Mouse (Mus musculus): ENCODE measurements at regions not wholly inside any gene's neighbourhood (a gene's known extent, or its start where the extent isn't known, plus 50 kb on each side); places are given as distances from the start of the nearest gene placed in this dataset.

GRCm38 (mm10) chr8:77949640-77950039 lies 225.4 kb upstream of the Ednra start:
- Histone ChIP-seq H3K36me3 (ENCODE audit: control insufficient read depth, insufficient read depth) (no peaks in the 10 kb centered on the region), H3K27me3 (replicated peaks; ENCODE audit: control insufficient read depth, insufficient read depth, low read length) (no peaks in the 10 kb centered on the region), H3K4me2 (ENCODE audit: low read length) (no peak overlapping the region), H3K9ac (replicated peaks; ENCODE audit: low read depth, low read length) (no peak overlapping the region), H3K4me3 (replicated peaks; ENCODE audit: low read length) (no peak overlapping the region), H3K27ac (ENCODE audit: low read length) (no peak overlapping the region), H3K9me3 (ENCODE audit: control insufficient read depth, low read length) (no peaks in the 10 kb centered on the region), H3K4me1 (replicated peaks; ENCODE audit: control insufficient read depth, insufficient read depth, low read length) (no peaks in the 10 kb centered on the region)
- WGBS, result 94% methylated on average over 5 of the region's 5 CpGs
- no peak for ATAC-seq

GRCm38 (mm10) chr8:77958814-77959372 lies 234.6 kb upstream of the Ednra start:
- no peak overlapping the region for H3K4me2 ChIP-seq (ENCODE audit: low read length)
- ATAC-seq, result no peak
- no peak overlapping the region for H3K4me3 ChIP-seq (replicated peaks; ENCODE audit: low read length)
- no peak overlapping the region for H3K9ac ChIP-seq (replicated peaks; ENCODE audit: low read depth, low read length)
- no peaks in the 10 kb centered on the region for H3K9me3 ChIP-seq (ENCODE audit: control insufficient read depth, low read length)
- no peak overlapping the region for H3K27ac ChIP-seq (ENCODE audit: low read length)
- no peaks in the 10 kb centered on the region for H3K36me3 ChIP-seq (ENCODE audit: control insufficient read depth, insufficient read depth)
- WGBS, result 78% methylated on average over 4 of the region's 4 CpGs
- H3K27me3 ChIP-seq (replicated peaks; ENCODE audit: control insufficient read depth, insufficient read depth, low read length), result no peaks in the 10 kb centered on the region
- H3K4me1 ChIP-seq (replicated peaks; ENCODE audit: control insufficient read depth, insufficient read depth, low read length), result no peaks in the 10 kb centered on the region

- WGBS, result 53% methylated on average over 3 of the region's 3 CpGs
- H3K4me2 ChIP-seq (ENCODE audit: low read length), result no peak overlapping the region
Measured at GRCm38 (mm10) chr8:77963102-77963698, 238.9 kb upstream of the Ednra start.

GRCm38 (mm10) chr8:77970378-77970777 lies 242.7 kb upstream of the Ttc29 start:
- Histone ChIP-seq H3K27me3 (replicated peaks; ENCODE audit: control insufficient read depth, insufficient read depth, low read length) (no peaks in the 10 kb centered on the region), H3K9me3 (ENCODE audit: control insufficient read depth, low read length) (no peaks in the 10 kb centered on the region; the same call in 1 of the 2 replicates), H3K36me3 (ENCODE audit: control insufficient read depth, insufficient read depth) (no peaks in the 10 kb centered on the region), H3K4me1 (replicated peaks; ENCODE audit: control insufficient read depth, insufficient read depth, low read length) (no peaks in the 10 kb centered on the region), H3K4me3 (replicated peaks; ENCODE audit: low read length) (no peak overlapping the region), H3K9ac (replicated peaks; ENCODE audit: low read depth, low read length) (no peak overlapping the region), H3K27ac (ENCODE audit: low read length) (no peak overlapping the region), H3K4me2 (ENCODE audit: low read length) (no peak overlapping the region)
- 78% methylated on average over 8 of the region's 8 CpGs for WGBS
- no peak for ATAC-seq

More at GRCm38 (mm10) chr8:77963102-77963698, 238.9 kb upstream of the Ednra start:
- Histone ChIP-seq H3K36me3 (ENCODE audit: control insufficient read depth, insufficient read depth) (no peaks in the 10 kb centered on the region), H3K4me1 (replicated peaks; ENCODE audit: control insufficient read depth, insufficient read depth, low read length) (no peaks in the 10 kb centered on the region), H3K27ac (ENCODE audit: low read length) (no peak overlapping the region), H3K9ac (replicated peaks; ENCODE audit: low read depth, low read length) (no peak overlapping the region), H3K4me3 (replicated peaks; ENCODE audit: low read length) (no peak overlapping the region), H3K27me3 (replicated peaks; ENCODE audit: control insufficient read depth, insufficient read depth, low read length) (no peaks in the 10 kb centered on the region), H3K9me3 (ENCODE audit: control insufficient read depth, low read length) (no peaks in the 10 kb centered on the region)
- ATAC-seq, result no peak

GRCm38 (mm10) chr8:77973714-77974113 lies 239.4 kb upstream of the Ttc29 start:
- H3K4me2 ChIP-seq (ENCODE audit: low read length), result no peak overlapping the region
- H3K27ac ChIP-seq (ENCODE audit: low read length), result no peak overlapping the region
- H3K36me3 ChIP-seq (ENCODE audit: control insufficient read depth, insufficient read depth), result no peaks in the 10 kb centered on the region
- ATAC-seq, result no peak
- H3K4me1 ChIP-seq (replicated peaks; ENCODE audit: control insufficient read depth, insufficient read depth, low read length), result no peaks in the 10 kb centered on the region
- no peaks in the 10 kb centered on the region; the same call in 1 of the 2 replicates for H3K9me3 ChIP-seq (ENCODE audit: control insufficient read depth, low read length)
- H3K27me3 ChIP-seq (replicated peaks; ENCODE audit: control insufficient read depth, insufficient read depth, low read length), result no peaks in the 10 kb centered on the region
- H3K4me3 ChIP-seq (replicated peaks; ENCODE audit: low read length), result no peak overlapping the region
- H3K9ac ChIP-seq (replicated peaks; ENCODE audit: low read depth, low read length), result no peak overlapping the region
- WGBS, result 81% methylated on average over 4 of the region's 4 CpGs

DNA sequence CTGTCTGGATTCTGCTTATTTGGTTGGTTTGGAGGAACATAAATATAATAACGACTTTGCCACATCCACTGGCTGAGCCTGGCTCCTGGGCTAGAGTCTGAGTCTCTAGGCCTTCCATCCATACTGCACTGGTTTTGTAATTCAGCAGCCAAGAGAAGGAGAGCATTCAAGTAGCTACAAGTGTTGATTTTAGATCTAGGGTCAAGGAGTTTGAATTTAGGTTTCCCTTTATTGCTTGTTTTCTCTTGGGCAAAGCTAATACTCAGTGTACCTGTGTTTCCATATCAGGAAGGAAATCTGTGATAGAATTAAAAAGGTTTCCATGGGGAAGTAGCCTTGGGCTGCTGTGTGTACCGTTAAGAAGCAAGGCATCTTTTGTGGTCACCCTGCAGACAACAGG lies 234.0 kb upstream of the Ttc29 start:
- Histone ChIP-seq H3K4me1 (replicated peaks; ENCODE audit: control insufficient read depth, insufficient read depth, low read length) (no peaks in the 10 kb centered on the region; the same call in 1 of the 2 replicates), H3K36me3 (ENCODE audit: control insufficient read depth, insufficient read depth) (no peaks in the 10 kb centered on the region), H3K9me3 (ENCODE audit: control insufficient read depth, low read length) (no peaks in the 10 kb centered on the region), H3K27ac (ENCODE audit: low read length) (no peak overlapping the region), H3K27me3 (replicated peaks; ENCODE audit: control insufficient read depth, insufficient read depth, low read length) (no peaks in the 10 kb centered on the region), H3K4me2 (ENCODE audit: low read length) (no peak overlapping the region), H3K4me3 (replicated peaks; ENCODE audit: low read length) (no peak overlapping the region), H3K9ac (replicated peaks; ENCODE audit: low read depth, low read length) (no peak overlapping the region)
- ATAC-seq, result no peak
- WGBS, result 54% methylated on average over 2 of the region's 2 CpGs

GRCm38 (mm10) chr8:77980701-77981100 lies 232.4 kb upstream of the Ttc29 start:
- Histone ChIP-seq H3K27me3 (replicated peaks; ENCODE audit: control insufficient read depth, insufficient read depth, low read length) (no peaks in the 10 kb centered on the region), H3K4me3 (replicated peaks; ENCODE audit: low read length) (no peak overlapping the region), H3K4me1 (replicated peaks; ENCODE audit: control insufficient read depth, insufficient read depth, low read length) (no peaks in the 10 kb centered on the region; the same call in 1 of the 2 replicates), H3K9me3 (ENCODE audit: control insufficient read depth, low read length) (no peaks in the 10 kb centered on the region), H3K4me2 (ENCODE audit: low read length) (no peak overlapping the region), H3K36me3 (ENCODE audit: control insufficient read depth, insufficient read depth) (no peaks in the 10 kb centered on the region), H3K27ac (ENCODE audit: low read length) (no peak overlapping the region), H3K9ac (replicated peaks; ENCODE audit: low read depth, low read length) (no peak overlapping the region)
- WGBS, result 95% methylated on average over 3 of the region's 3 CpGs
- ATAC-seq, result no peak

- WGBS, result 94% methylated on average over 3 of the region's 3 CpGs
- ATAC-seq, result no peak
- no peak overlapping the region for H3K27ac ChIP-seq (ENCODE audit: low read length)
- no peaks in the 10 kb centered on the region; the same call in 1 of the 2 replicates for H3K4me1 ChIP-seq (replicated peaks; ENCODE audit: control insufficient read depth, insufficient read depth, low read length)
- no peak overlapping the region for H3K9ac ChIP-seq (replicated peaks; ENCODE audit: low read depth, low read length)
- no peak overlapping the region for H3K4me3 ChIP-seq (replicated peaks; ENCODE audit: low read length)
- no peak overlapping the region for H3K4me2 ChIP-seq (ENCODE audit: low read length)
- no peaks in the 10 kb centered on the region for H3K36me3 ChIP-seq (ENCODE audit: control insufficient read depth, insufficient read depth)
- H3K9me3 ChIP-seq (ENCODE audit: control insufficient read depth, low read length), result no peaks in the 10 kb centered on the region
- H3K27me3 ChIP-seq (replicated peaks; ENCODE audit: control insufficient read depth, insufficient read depth, low read length), result no peaks in the 10 kb centered on the region
Measured at GRCm38 (mm10) chr8:77982031-77982430, 231.1 kb upstream of the Ttc29 start.

DNA sequence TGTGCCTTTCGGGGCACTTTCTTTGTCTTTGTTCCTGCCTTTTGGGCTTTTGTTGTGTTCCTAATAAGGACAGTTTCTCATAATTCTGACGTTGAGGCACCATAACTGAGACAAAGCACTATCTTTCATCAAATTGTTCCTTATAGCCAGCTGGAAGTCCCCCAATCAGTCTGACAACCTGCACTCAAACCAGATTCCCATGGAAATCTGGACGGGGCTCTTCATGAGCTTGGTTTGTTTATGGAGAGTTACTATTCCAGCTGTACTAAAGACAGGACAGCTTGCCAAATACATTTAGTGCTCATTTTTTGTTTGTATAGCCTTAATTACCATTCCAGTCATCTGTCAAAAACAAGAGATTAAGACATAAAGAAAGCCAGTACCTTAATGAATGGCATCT lies 229.6 kb upstream of the Ttc29 start:
- H3K9ac ChIP-seq (replicated peaks; ENCODE audit: low read depth, low read length), result no peak overlapping the region
- no peak for ATAC-seq
- H3K4me2 ChIP-seq (ENCODE audit: low read length), result no peak overlapping the region
- H3K9me3 ChIP-seq (ENCODE audit: control insufficient read depth, low read length), result no peaks in the 10 kb centered on the region
- H3K4me3 ChIP-seq (replicated peaks; ENCODE audit: low read length), result no peak overlapping the region
- no peak overlapping the region for H3K27ac ChIP-seq (ENCODE audit: low read length)
- no peaks in the 10 kb centered on the region for H3K27me3 ChIP-seq (replicated peaks; ENCODE audit: control insufficient read depth, insufficient read depth, low read length)
- no peaks in the 10 kb centered on the region for H3K36me3 ChIP-seq (ENCODE audit: control insufficient read depth, insufficient read depth)
- H3K4me1 ChIP-seq (replicated peaks; ENCODE audit: control insufficient read depth, insufficient read depth, low read length), result no peaks in the 10 kb centered on the region; the same call in 1 of the 2 replicates
- WGBS, result 34% methylated on average over 3 of the region's 3 CpGs
